ENCODE assay signal across 15 mouse cellular contexts in the genomic region with DNA sequence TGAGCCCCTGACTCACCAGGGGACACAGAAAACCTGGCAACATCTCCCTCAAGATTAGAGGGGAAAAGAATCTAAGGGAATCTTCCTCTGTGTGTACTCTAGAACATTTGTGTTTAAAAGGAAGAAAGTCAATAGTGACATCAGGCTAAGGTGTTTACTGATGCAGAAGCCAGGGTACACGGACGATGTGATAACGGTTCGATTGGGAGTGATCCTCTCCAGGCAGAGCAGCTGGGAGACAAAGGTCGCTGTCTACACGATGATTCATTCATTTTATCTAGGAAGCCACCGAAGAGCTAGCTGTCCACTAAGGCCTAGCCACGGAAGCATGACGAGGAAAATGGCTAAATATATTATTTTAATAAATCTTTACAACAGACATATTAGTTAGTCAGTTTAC.
"Had no signal": no experiment of that assay in that cellular context is flagged by ENCODE, and none has a peak within 500 bp of the region (broad histone marks: within the 10 kb centered on the region; RNA-seq: fewer than 3 reads in every experiment).

No protein-coding gene starts in this region.

- H3K9ac ChIP-seq: limb, embryonic 12.5 days; liver, embryonic 13.5 days; lung, embryonic 14.5 days; midbrain, embryonic 15.5 days; neural tube, embryonic 13.5 days had no signal

- DNase-seq: kidney, adult 8-10 months; kidney, postnatal 25 days; layer of hippocampus, adult 9-11 months; liver, embryonic 13.5 days; lung, embryonic 14.5 days; lung, postnatal 14 days; retina, postnatal 1 day; right cerebral cortex, postnatal 14 days; thymus, postnatal 36 days had no signal

- H3K9me3 ChIP-seq: limb, embryonic 12.5 days; liver, embryonic 13.5 days; megakaryocyte, embryonic 14.5 days; midbrain, embryonic 15.5 days; neural tube, embryonic 13.5 days had no signal

- H3K27me3 ChIP-seq: limb, embryonic 12.5 days; liver, embryonic 13.5 days; megakaryocyte, embryonic 14.5 days; midbrain, embryonic 15.5 days; neural tube, embryonic 13.5 days had no signal

- H3K4me2 ChIP-seq: limb, embryonic 12.5 days; liver, embryonic 13.5 days; lung, embryonic 14.5 days; midbrain, embryonic 11.5 days; midbrain, embryonic 15.5 days; neural tube, embryonic 13.5 days had no signal

- ATAC-seq: midbrain, embryonic 15.5 days had no signal

- H3K4me3 ChIP-seq: limb, embryonic 12.5 days; liver, embryonic 13.5 days; megakaryocyte, embryonic 14.5 days; midbrain, embryonic 15.5 days; neural tube, embryonic 13.5 days had no signal

- H3K36me3 ChIP-seq: liver, embryonic 13.5 days; midbrain, embryonic 15.5 days; neural tube, embryonic 13.5 days had no signal

- H3K27ac ChIP-seq: limb, embryonic 12.5 days; liver, embryonic 13.5 days; macrophage; midbrain, embryonic 15.5 days; neural tube, embryonic 13.5 days had no signal
